Mouse (Mus musculus) hindbrain, embryonic 15.5 days (tissue): ENCODE results near the gene Gm9803. TPM values are rescaled to one million over a fixed set of nuclear protein-coding genes. Genes with fewer than 3 reads are reported as not detected.
"Not testable (repeated sequence)": the region's sequence is repeated elsewhere in the genome, so short reads cannot be mapped to it uniquely, and the experiment has no call there.

ENCODE experiments used
- ATAC-seq: fragments of 200-750 bp; cut with Nextera tagmentation; 2 replicates; pipeline ENCODE4 v1.8.0; 2017; ENCODE audit warnings: low read depth, moderate number of reproducible peaks, moderate TSS enrichment; ENCODE audit not compliant: low FRiP score
- H3K27ac ChIP-seq: fragments of 300-500 bp; sonication (generic); replicated peaks from 2 replicates; pipeline ENCODE4 v1.5.1; 2015; ENCODE audit warnings: mild to moderate bottlenecking, inconsistent platforms
- H3K27me3 ChIP-seq: fragments of 300-500 bp; sonication (generic); 2 replicates; pipeline ENCODE4 v1.6.1; 2015; ENCODE audit warnings: control low read depth, inconsistent platforms
- H3K36me3 ChIP-seq: fragments of 300-500 bp; sonication (generic); 2 replicates; pipeline ENCODE4 v1.6.1; 2015; ENCODE audit warnings: control low read depth, inconsistent platforms
- H3K4me1 ChIP-seq: fragments of 300-500 bp; sonication (generic); replicated peaks from 2 replicates; pipeline ENCODE4 v1.6.1; 2015; ENCODE audit warnings: control low read depth, inconsistent platforms
- H3K4me2 ChIP-seq: fragments of 300-500 bp; sonication (generic); 2 replicates; pipeline ENCODE4 v1.6.1; 2015; ENCODE audit warnings: moderate library complexity, mild to moderate bottlenecking, inconsistent platforms
- H3K4me3 ChIP-seq: fragments of 300-500 bp; sonication (generic); 2 replicates; pipeline ENCODE4 v1.5.1; 2015; ENCODE audit warnings: mild to moderate bottlenecking, inconsistent platforms
- H3K9ac ChIP-seq: fragments of 300-500 bp; sonication (generic); 2 replicates; pipeline ENCODE4 v1.6.1; 2015; ENCODE audit warnings: inconsistent platforms
- H3K9me3 ChIP-seq: fragments of 300-500 bp; sonication (generic); 2 replicates; pipeline ENCODE4 v1.6.1; 2016; ENCODE audit warnings: control low read depth, inconsistent platforms
- WGBS: fragments of 180-500 bp; shearing (Covaris S2); methylation state at CpG from one replicate; pipeline ENCODE4 v1.1.7; 2015; 5-methylcytosine and 5-hydroxymethylcytosine counted together
- polyA plus RNA-seq: library from polyadenylated mRNA; unstranded; fragments of >200 nt; fragmentation: Nextera tagmentation; extraction: Ambion mirVana; gene quantifications from 2 replicates; pipeline ENCODE4 v1.2.1, GENCODE M21; 2015

The Gm9803 gene
- 22.0 and 26.2 TPM in 2 replicates for polyA plus RNA-seq

GRCm38 (mm10) chr10:43523931-43524330 is at the start of gene Gm9803:
Gm9803 (plus strand) TSS chr10:43524084.
- peaks cover 13% of the 10 kb centered on the region for H3K4me1 ChIP-seq
- not testable (repeated sequence) for H3K9me3 ChIP-seq, H3K4me2 ChIP-seq, H3K36me3 ChIP-seq, H3K27ac ChIP-seq, H3K4me3 ChIP-seq, H3K27me3 ChIP-seq, H3K9ac ChIP-seq, ATAC-seq
- WGBS, result 96% methylated on average over 10 of the region's 10 CpGs

- no peak for ATAC-seq
- 55% methylated on average over 4 of the region's 4 CpGs for whole genome bisulfite sequencing
- no peak overlapping the region for H3K27ac ChIP-seq
- H3K4me3 ChIP-seq, result no peak overlapping the region
- H3K27me3 ChIP-seq, result no peaks in the 10 kb centered on the region
- no peaks in the 10 kb centered on the region for H3K36me3 ChIP-seq
- H3K9ac ChIP-seq, result no peak overlapping the region
- no peaks in the 10 kb centered on the region for H3K9me3 ChIP-seq
- H3K4me1 ChIP-seq, result peaks cover 18% of the 10 kb centered on the region
- no peak overlapping the region for H3K4me2 ChIP-seq
Measured at GRCm38 (mm10) chr10:43475376-43475775, 48.5 kb upstream of the Gm9803 start.

- ATAC-seq, result no peak
- Histone ChIP-seq H3K27me3 (no peaks in the 10 kb centered on the region), H3K4me2 (peak overlapping the region; percentile 95), H3K36me3 (no peaks in the 10 kb centered on the region), H3K27ac (0 out of 2 replicates have a peak overlapping the region, but pooled peaks have one; percentile 97), H3K4me3 (peak overlapping the region; percentile 86), H3K9ac (peak overlapping the region; percentile 11; the same call in 1 of the 2 replicates), H3K9me3 (no peaks in the 10 kb centered on the region), H3K4me1 (peaks cover 26% of the 10 kb centered on the region)
- WGBS, result 4% methylated on average over 9 of the region's 9 CpGs
Measured at GRCm38 (mm10) chr10:43477459-43477858, 46.4 kb upstream of the Gm9803 start.

GRCm38 (mm10) chr10:43477865-43478681 is 45.8 kb upstream of the Gm9803 start:
- peak overlapping the region; percentile 86 for H3K4me3 ChIP-seq
- no peaks in the 10 kb centered on the region for H3K27me3 ChIP-seq
- H3K9me3 ChIP-seq, result no peaks in the 10 kb centered on the region
- H3K36me3 ChIP-seq, result no peaks in the 10 kb centered on the region
- WGBS, result under 1% methylated on average over 42 of the region's 42 CpGs
- H3K4me2 ChIP-seq, result peak overlapping the region; percentile 95
- H3K27ac ChIP-seq, result peak overlapping the region; percentile 97
- peak; percentile 36 for ATAC-seq
- peaks cover 30% of the 10 kb centered on the region for H3K4me1 ChIP-seq
- H3K9ac ChIP-seq, result peak overlapping the region; percentile 90

GRCm38 (mm10) chr10:43478751-43479435 is 45.0 kb upstream of the Gm9803 start, which contains the start of gene Bend3:
Bend3 (plus strand) TSS chr10:43478831.
- H3K4me1 ChIP-seq, result peaks cover 38% of the 10 kb centered on the region
- peak; percentile 83 for ATAC-seq
- H3K36me3 ChIP-seq, result no peaks in the 10 kb centered on the region
- H3K9me3 ChIP-seq, result no peaks in the 10 kb centered on the region
- WGBS, result under 1% methylated on average over 53 of the region's 101 CpGs
- no peaks in the 10 kb centered on the region for H3K27me3 ChIP-seq
- H3K27ac ChIP-seq, result peak within 1 kb of the TSS; percentile 97
- peak within 1 kb of the TSS; percentile 86 for H3K4me3 ChIP-seq
- H3K4me2 ChIP-seq, result peak within 1 kb of the TSS; percentile 95
- peak within 1 kb of the TSS; percentile 90 for H3K9ac ChIP-seq

- ATAC-seq, result peak; percentile 86
- Histone ChIP-seq H3K27ac (peak overlapping the region; percentile 97), H3K4me2 (peak overlapping the region; percentile 95), H3K9ac (peak overlapping the region; percentile 90), H3K27me3 (no peaks in the 10 kb centered on the region), H3K9me3 (no peaks in the 10 kb centered on the region), H3K36me3 (no peaks in the 10 kb centered on the region), H3K4me3 (peak overlapping the region; percentile 86), H3K4me1 (peaks cover 38% of the 10 kb centered on the region)
- WGBS, result under 1% methylated on average over 95 of the region's 103 CpGs
Measured at GRCm38 (mm10) chr10:43479436-43480157, 44.3 kb upstream of the Gm9803 start.

- Histone ChIP-seq H3K4me3 (peak overlapping the region; percentile 86), H3K9me3 (no peaks in the 10 kb centered on the region), H3K9ac (peak overlapping the region; percentile 90), H3K36me3 (no peaks in the 10 kb centered on the region), H3K4me2 (peak overlapping the region; percentile 95), H3K27me3 (no peaks in the 10 kb centered on the region), H3K27ac (peak overlapping the region; percentile 97), H3K4me1 (peaks cover 38% of the 10 kb centered on the region)
- 3% methylated on average over 13 of the region's 13 CpGs for WGBS
- no peak for ATAC-seq
Measured at GRCm38 (mm10) chr10:43480227-43480849, 43.5 kb upstream of the Gm9803 start.

GRCm38 (mm10) chr10:43481179-43481578 is 42.7 kb upstream of the Gm9803 start:
- Histone ChIP-seq H3K4me3 (no peak overlapping the region), H3K4me2 (no peak overlapping the region; the same call in 1 of the 2 replicates), H3K9ac (no peak overlapping the region), H3K27ac (no peak overlapping the region), H3K4me1 (peaks cover 38% of the 10 kb centered on the region), H3K9me3 (no peaks in the 10 kb centered on the region), H3K36me3 (no peaks in the 10 kb centered on the region), H3K27me3 (no peaks in the 10 kb centered on the region)
- WGBS, result 44% methylated on average over 4 of the region's 4 CpGs
- ATAC-seq, result no peak

GRCm38 (mm10) chr10:43482021-43482420 is 41.9 kb upstream of the Gm9803 start:
- no peak overlapping the region for H3K27ac ChIP-seq

GRCm38 (mm10) chr10:43483426-43483995 is 40.4 kb upstream of the Gm9803 start:
- H3K36me3 ChIP-seq, result no peaks in the 10 kb centered on the region
- no peak overlapping the region; the same call in 1 of the 2 replicates for H3K27ac ChIP-seq
- 36% methylated on average over 9 of the region's 9 CpGs for WGBS
- no peak overlapping the region for H3K4me2 ChIP-seq
- 0 out of 2 replicates have a peak overlapping the region, but pooled peaks have one; percentile 3 for H3K9ac ChIP-seq
- H3K4me3 ChIP-seq, result no peak overlapping the region
- H3K9me3 ChIP-seq, result no peaks in the 10 kb centered on the region
- H3K27me3 ChIP-seq, result no peaks in the 10 kb centered on the region
- ATAC-seq, result no peak
- H3K4me1 ChIP-seq, result peaks cover 26% of the 10 kb centered on the region

More at GRCm38 (mm10) chr10:43482021-43482420, 41.9 kb upstream of the Gm9803 start:
- Histone ChIP-seq H3K27me3 (no peaks in the 10 kb centered on the region), H3K4me2 (no peak overlapping the region), H3K4me1 (peaks cover 36% of the 10 kb centered on the region), H3K9me3 (no peaks in the 10 kb centered on the region), H3K4me3 (no peak overlapping the region), H3K36me3 (no peaks in the 10 kb centered on the region), H3K9ac (no peak overlapping the region)
- ATAC-seq, result no peak
- WGBS, result 84% methylated on average over 5 of the region's 5 CpGs

- Histone ChIP-seq H3K27ac (no peak overlapping the region), H3K27me3 (no peaks in the 10 kb centered on the region), H3K9me3 (no peaks in the 10 kb centered on the region), H3K4me3 (no peak overlapping the region), H3K4me1 (peaks cover 16% of the 10 kb centered on the region), H3K36me3 (no peaks in the 10 kb centered on the region), H3K9ac (no peak overlapping the region), H3K4me2 (no peak overlapping the region)
- ATAC-seq, result no peak
- 94% methylated on average over 6 of the region's 6 CpGs for WGBS
Measured at GRCm38 (mm10) chr10:43485751-43486268, 38.1 kb upstream of the Gm9803 start.
